Mouse (Mus musculus): ENCODE results near the gene Col20a1. TPM values are rescaled to one million over a fixed set of nuclear protein-coding genes. Genes with fewer than 3 reads are reported as not detected.

Col20a1 gene
- total RNA-seq (2014; fragmentation: Nextera tagmentation) (1.6 TPM in 1 of 2 replicates, not detected in the other), total RNA-seq (2017) (0.04 TPM in 1 of 2 replicates, not detected in the other)

DNA sequence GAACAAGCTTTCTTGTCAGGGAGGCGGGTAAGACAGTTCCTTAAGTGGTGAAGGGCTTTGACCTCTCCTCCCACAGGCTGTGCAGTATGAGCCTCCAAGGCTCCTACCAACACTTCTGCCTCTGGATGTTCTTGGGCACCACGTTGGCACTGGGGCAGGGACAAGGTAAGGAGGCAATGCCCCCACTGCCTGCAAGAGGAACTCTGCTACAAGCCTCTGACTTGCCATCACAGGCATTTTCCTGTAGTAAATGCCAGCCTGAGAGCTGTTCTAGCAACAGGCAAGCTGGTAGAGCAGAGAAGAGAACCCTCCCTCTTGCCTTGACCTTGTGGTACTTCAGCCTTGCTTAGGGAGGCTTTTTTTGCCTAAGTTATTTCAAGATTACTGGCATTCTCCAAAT, at the start of gene Col20a1:
Gene Col20a1 (plus strand): TSS at position 87 of the 400 bp plus-strand sequence.
- no peak for ATAC-seq (replicated peaks; ENCODE audit: poor library complexity, severe bottlenecking)

DNA sequence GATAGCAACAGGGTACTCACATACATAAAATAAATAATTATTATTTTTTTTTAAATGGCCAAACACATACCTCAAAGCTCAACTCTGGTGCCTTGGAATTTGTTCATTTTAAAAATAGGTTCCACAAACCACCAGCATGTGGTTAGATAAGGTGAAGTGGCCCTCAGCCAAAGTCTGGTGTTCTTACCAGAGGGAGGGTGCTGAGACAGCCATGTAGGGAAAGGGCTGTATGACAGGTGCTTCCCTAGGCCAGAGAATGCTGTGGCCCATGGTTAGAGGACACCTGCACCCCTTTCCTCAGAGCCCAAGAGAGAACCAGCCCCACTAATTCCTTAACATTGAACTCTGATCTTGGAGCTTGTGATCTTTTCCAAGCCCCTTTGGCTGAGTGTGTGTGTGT, 46.1 kb upstream of the Col20a1 start:
- no peak for ATAC-seq (replicated peaks; ENCODE audit: poor library complexity, severe bottlenecking)

DNA sequence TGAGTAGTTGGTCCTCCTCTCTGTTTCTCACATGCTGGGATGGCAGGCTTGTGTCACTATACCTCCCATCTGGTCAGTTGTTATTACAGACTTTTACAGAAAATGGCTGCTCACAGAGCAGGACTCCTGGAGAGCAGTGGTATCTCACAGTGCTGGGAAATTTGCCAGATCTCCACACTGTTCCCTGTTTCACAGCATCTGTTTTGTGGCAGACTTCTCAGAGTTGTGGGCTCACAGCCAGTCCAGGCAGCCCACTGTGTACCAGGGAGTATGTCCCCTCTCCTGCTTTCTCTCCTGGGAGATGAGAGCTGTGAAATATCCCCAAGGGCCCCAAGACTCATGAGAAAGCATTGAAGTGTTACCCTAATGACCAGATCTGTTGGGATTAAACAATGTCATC, 44.5 kb upstream of the Col20a1 start:
- no peak for ATAC-seq (replicated peaks; ENCODE audit: poor library complexity, severe bottlenecking)

DNA sequence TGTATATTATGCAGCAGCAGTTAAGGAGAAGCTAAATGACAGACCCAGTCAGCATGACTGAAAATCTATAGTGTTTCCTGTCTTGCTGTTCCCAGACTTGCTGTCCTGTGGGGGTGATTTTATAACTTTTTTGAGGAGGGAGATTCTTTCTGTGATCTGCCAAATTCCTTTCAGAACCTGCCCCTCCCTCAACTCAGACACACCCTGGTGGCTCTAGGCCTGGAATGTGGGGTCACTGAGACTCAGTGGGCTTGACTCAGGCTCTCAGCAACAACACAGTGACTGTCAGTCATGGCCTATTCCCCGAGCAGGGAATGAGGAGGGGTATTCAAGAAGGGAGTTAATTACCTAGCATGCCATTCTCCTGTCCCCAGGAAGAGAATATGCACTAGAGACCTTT, 36.4 kb upstream of the Col20a1 start:
- ATAC-seq (replicated peaks; ENCODE audit: poor library complexity, severe bottlenecking) = no peak

DNA sequence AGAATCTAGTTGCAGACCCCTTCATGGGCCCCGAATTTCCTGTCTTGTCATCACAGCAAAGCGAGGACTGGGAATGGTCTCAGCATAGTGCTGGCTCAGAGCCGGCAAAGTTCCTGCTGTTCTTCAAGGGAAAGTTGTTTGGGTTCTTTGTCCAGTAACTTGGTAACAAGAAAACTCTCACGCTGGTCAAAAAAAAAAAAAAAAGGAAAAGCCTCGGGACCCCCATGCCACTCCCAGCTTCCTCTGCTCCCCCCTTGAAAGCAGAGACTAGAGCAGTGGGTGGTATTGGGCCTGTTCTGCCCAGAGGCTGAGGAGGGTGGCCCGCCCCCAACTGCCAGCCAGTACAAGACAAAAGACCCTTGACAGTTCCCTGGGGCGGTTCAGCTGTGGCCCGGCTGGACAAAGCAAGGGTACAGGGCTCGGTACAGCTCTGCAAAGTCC, 33.6 kb upstream of the Col20a1 start:
- no peak for ATAC-seq (replicated peaks; ENCODE audit: poor library complexity, severe bottlenecking)

DNA sequence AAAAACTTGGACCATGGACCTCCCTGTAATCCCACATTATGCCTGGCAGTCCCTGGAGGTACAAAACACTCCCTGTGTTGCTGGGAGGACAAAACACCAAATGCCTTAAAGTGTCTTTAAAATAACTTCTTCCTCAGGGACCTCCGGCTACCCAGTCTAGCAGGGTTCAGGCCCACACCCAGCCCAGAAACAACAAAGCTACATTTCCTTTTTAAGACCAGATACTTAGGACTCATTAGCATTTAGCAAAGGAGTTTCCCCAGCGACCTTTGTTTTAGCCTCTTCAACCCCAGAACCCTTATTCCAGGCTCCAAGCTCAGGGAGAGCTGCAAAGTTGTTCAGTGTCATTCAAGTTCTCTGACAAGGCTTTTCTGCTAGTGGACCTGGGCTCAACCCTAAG, 32.7 kb upstream of the Col20a1 start:
- no peak for ATAC-seq (replicated peaks; ENCODE audit: poor library complexity, severe bottlenecking)

DNA sequence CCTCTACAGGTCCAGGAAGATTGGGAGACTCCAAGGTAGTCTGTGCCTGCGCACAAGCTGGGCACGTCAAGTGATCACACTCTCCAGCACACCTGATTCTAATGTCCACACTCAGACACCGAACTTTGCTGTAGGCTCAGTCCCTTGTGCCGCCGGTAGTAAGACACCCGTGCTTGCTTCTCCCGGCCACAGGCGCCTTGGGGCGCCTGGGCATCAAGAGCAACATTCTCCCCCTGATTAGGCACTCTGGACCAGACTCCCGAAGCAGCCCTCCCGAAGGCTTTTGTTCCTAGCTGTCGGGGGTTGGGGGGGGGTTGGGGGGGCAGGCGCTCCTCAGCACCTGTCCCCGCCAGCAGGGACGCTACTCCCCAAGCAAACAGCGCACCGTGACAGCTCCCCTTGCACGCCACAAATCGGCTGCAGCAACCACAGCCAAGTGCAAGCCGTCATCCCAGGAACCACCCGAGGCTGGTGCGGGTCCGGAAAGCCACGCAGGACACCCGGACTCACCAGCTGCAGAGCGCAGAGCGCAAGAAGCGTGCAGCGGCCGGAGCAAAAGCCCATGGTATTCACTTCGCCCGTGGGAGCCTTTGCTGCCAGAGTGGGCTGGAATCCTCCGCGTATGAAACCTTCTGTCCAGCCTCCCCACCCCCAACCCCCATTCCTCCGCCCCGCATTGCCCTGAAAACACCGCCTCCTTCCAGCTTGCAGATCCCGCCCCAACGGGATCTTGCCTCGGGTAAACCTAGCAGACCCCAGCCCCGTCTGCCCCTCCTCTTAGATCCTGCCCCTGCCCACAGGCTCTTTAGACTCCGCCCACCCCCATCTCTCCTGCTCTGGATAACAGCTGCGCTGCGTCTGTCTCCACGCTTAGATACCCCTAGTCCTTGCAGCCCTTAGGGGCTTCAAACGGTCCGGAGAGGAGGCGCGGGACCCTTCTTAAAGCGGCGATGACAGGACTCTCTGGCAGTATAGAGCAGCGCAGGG, 32.0 kb upstream of the Col20a1 start, which contains the start of gene Nkain4:
Gene Nkain4 (minus strand): TSS at position 639 of the 987 bp plus-strand sequence.
- peak; percentile 18; the same call in 1 of the 2 replicates for ATAC-seq (replicated peaks; ENCODE audit: poor library complexity, severe bottlenecking)

DNA sequence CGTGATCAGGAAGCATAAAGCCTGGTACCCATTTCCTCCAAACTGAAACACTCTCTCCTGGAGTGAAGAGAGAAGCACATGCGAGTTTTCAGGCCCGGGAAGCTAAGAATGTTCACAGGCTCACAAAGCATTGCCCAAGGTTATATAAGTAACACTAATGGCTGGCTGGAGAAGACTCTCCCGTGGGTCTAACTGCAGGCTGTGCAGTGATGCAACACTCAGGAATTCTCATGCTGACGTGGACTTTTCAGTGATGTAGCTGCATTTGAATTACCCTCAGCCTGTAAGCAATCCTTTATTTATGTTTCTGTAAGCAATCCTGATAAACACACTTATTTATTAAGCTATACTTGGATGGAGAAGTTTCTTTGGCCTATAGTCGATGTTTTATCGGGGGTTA, 26.7 kb upstream of the Col20a1 start:
- no peak for ATAC-seq (replicated peaks; ENCODE audit: poor library complexity, severe bottlenecking)

DNA sequence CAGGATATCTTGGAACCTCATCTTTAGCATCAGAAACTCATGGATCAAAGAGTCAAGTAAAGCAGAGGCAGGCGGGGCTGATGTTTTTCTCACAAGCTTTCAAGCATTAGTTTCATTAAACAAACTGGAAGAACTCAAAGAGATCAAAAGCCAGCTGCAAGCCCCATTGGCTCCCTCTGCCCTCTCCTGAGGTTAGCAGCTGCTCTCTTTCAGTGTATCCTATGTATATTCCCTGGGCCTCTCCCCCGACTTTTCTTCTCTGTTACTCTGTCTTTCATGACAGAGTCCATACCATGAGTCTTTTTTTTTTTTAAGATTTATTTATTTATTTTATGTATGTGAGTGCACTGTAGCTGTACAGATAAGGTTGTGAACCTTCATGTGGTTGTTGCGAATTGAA, 26.1 kb upstream of the Col20a1 start:
- ATAC-seq (replicated peaks; ENCODE audit: poor library complexity, severe bottlenecking) = no peak

DNA sequence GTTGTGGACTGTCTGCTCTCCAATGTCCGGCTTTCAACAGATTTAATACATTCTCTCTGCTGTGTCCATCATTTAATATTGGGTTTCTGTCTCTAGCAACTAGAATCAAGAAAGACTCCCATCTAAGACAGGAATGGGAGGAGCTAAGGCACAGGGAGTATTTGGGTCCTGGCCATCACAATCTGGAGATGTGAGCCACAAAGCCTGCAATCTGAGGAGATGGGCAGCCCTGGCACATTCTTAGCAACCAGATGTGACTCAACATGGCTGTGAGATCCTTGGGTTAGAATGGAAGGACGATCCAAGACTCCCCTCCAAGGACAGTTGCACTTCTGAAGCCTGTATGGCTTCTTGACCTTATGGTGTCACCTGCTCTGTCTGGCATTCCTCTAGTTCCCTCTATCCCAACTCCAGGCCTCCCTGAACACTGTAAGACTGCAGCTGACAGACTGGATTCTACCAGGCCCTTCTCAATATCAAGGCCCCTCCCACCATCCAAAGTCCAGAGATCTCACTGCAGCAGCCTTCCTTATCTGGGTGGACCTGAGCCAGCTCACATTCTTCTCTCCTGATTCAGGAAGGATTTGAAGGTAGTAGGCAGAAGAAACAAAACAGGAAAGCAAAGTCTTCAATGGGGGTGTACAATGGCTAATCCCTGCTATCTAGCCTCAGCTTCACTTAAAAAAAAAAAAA, 23.6 kb upstream of the Col20a1 start:
- no peak for ATAC-seq (replicated peaks; ENCODE audit: poor library complexity, severe bottlenecking)

DNA sequence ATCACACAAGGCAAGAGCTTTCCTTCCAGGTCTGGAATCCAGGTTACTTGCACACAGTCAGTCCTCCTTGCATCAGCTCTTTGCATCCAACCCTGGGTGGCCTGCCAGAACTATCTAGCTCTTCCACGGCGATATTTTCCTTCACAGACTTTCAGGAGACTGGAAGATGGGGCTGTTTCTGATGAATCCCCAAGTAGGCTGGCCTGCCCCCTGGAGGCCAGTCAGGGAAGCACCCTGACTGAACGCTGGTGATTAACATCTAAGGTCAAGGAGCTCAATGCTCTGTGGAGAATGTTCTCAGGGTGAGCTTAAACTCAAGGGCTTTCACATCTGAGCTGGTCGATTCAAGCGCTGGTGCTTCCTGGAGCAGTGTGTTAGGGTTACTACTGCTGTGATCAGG, 22.4 kb upstream of the Col20a1 start:
- ATAC-seq (replicated peaks; ENCODE audit: poor library complexity, severe bottlenecking) = peak; percentile 45

DNA sequence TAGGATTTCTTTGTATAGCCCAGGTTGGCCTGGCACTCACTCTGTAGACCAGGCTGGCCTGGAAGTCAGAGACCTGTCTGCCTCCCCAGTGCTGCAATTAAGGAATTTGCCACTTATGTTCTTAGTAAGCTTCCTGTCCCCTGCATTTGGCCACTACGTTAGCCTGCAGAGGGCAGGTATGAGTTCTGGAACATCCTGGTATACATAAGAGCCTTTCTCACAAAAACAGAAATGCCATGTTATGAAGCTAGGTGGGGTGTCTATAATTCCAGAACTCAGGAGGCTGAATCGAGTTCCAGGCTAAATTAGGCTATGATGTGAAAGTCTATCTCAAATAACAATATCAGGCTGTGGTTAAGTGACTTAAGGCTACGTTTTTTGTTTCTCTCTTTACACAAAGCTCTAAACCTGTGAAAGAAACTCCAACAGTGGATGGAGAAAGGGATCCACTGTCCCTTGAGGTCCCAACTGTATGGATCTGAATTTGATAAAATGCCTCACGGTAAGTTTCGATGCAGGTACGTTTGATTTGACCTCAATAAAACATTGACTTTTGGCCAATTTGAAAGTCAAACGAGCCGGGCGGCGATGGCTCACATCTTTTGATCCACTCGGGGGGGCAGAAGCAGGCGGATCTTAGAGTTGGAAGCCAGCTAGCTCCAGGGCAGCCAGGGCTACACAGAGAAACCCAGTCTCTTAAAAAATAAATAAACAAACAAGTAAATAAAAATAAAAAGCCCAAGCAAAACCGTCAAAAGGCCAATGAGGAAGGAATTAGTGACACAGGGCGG, 20.0 kb upstream of the Col20a1 start:
- ATAC-seq (replicated peaks; ENCODE audit: poor library complexity, severe bottlenecking) = peak; percentile 36

DNA sequence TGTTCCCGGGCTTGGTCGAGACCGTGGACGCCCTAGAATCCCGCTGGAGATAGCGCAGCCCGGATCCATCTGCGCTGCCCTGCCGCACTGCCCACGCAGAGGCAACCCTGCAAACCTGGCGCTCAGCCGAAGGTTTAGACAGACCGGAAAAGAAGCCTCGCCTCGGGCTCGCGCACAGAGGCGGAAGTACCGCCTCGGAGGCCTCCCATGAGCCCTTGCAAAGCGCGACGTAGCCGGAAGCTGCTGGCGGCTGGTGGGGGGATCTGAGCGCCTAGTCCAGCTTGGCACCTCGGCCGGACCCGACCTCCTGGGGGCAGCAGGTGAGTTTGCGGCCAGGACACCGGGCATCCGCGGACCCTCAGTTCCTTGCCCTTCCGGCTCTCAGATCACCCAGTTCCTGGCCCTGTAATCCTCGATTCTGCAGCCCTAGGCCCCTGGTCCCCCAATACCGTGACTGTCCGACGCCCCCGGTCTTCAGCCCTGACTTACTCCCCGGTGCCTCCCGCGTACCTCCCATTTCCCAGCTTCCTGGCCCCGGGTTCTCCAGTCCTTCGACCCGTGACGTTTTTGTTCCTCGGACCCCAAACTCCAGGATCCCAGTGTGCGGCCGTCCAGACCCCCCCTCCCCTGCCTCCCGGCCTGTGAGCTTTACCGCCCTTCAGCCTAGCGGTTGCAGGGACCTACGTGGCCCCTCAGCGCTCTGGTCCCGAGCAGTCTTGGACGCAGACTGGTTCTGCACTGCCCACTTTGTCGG, 19.1 kb upstream of the Col20a1 start, which contains the start of gene Arfgap1:
Gene Arfgap1 (plus strand): TSS at position 216 of the 754 bp plus-strand sequence.
- peak; percentile 86 for ATAC-seq (replicated peaks; ENCODE audit: poor library complexity, severe bottlenecking)

DNA sequence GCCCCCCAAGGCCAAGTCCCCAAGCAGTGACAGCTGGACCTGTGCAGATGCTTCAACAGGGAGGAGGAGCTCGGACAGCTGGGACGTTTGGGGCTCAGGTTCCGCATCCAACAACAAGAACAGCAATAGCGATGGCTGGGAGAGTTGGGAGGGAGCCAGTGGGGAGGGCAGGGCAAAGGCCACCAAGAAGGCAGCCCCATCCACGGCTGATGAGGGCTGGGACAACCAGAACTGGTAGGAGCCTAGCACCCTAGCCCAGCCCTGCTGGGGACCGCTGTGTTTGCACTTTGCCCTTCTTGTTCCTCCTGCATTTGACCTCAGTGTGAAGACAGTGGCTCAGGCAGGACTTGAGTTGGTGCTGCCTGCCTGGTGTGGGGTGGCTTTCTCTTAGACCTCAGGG, 5.2 kb upstream of the Col20a1 start:
- ATAC-seq (replicated peaks; ENCODE audit: poor library complexity, severe bottlenecking) = no peak

DNA sequence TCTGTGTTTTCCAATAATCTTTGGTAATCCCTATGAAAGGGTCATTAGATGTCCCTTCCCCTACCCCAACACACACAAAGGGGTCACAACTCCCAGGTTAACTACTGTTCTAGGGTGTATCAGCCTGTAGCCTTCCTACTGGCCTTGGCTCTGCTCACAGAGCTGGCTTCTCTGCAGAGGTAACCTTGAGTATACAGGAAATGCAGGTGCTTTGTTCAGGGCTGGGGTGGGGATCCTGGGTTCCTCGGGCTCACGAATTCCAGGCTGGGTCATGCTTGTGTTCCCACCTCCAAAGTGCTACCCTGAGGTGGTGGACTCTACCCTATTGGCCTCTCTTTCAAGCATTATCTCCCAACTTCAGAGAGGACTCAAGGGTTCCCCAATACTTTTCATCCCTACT, 700 bp upstream of the Col20a1 start:
- ATAC-seq (replicated peaks; ENCODE audit: poor library complexity, severe bottlenecking) = no peak

DNA sequence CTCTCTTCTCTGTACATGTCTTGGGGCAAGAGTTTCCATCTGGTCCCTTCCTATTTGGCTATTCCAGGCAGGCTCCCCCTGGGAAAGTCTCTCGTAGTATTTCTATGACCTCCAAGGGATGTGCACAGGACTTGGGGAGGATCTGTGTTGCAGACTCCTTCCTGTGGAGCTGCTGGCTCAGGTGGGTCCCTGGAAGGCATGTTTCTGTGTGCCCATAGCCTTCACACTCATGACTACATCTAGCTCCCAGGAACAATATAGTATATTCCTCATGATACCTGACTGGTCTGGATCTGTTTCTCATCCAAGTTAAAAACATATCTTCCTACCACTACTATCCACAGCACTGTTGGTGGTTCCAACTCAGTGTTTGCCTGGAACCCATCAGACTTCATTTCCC, 666 bp downstream of the Col20a1 start:
- ATAC-seq (replicated peaks; ENCODE audit: poor library complexity, severe bottlenecking) = no peak

DNA sequence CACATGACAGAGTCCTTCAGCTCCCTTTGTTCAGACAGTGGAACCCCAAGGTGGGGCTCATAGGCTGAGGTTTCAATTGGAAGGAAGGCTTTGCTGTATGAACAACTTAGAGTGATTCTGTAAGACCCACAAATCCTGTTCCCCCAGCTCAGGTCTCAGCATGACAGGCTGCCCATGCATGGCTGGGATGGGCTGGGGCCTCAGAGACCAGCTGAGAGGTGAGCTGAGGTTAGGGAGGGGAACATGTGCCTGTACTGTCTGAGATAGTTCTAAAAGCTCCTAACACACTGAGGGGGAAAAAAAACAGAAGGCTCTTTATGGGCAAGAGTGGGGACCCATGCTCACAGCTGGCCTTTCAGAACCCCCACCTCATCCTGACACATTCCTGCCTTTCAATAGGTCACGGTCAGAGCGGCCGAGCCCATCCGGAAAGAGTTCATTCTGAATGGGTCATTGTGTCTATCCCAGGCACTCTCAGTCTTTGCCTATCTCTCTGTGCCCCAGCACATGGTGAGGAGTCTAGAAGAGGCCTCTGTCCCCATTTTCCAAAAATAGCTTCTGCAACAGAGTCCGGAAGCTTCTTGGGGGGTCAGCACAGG, 1.2 kb downstream of the Col20a1 start:
- ATAC-seq (replicated peaks; ENCODE audit: poor library complexity, severe bottlenecking) = no peak

DNA sequence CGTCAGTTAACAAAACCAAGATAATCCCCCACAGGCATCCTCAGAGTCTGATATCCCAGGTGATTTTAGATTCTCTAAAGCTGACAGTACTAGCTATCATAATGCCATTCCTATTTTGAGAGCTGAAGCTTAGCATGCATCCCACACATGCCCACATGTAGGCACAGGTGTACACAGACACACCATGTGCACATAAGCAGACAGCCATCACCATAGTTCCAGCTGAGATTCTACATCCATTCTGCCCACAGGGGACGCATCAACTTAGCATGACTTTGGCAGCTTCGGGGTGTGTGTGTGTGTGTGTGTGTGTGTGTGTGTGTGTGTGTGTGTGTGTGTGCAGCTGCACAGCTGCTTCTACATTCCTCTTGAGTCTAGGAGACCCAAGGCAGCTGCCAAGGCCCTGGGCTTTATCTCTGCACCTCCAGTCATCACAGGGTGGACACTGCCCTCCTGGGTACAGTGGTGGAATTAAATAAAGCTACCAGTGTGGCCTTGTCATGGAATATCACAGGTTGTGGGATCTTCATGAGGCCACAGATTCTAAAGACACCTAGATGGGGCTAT, 2.1 kb downstream of the Col20a1 start:
- ATAC-seq (replicated peaks; ENCODE audit: poor library complexity, severe bottlenecking) = no peak

DNA sequence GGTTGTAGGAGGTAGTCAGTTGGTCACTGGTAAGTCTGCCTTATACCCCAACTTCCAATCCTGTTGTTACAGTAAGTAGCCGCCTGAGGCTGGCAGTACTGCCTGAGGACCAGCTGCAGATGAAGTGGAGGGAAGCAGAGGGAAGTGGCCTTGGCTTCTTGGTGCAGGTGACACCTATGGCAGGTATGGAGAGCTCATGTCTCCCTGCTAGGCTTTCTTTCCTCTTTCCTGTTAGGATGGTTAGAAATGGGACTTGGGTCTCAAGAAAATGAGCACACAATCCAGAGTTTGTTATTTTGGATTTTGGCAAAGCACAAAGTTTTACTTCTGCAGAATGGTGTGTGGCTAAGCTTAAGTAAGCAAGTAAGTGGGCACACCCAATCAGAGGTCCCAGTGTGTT, 2.6 kb downstream of the Col20a1 start:
- ATAC-seq (replicated peaks; ENCODE audit: poor library complexity, severe bottlenecking) = no peak

Measured in granulocyte monocyte progenitor cell, adult 5-6 weeks (primary cell).